Mouse (Mus musculus) spleen, adult 2 months (tissue): Measurements from ENCODE around the gene Tesmin.

ENCODE experiments used
- CTCF ChIP-seq: fragments of 200-500 bp; IDR thresholded peaks from 2 replicates; pipeline ENCODE4 v1.5.1; 2011; ENCODE audit warnings: mild to moderate bottlenecking, inconsistent platforms; ENCODE audit not compliant: insufficient read depth, insufficient read length, insufficient replicate concordance; ENCODE audit errors: extremely low read depth
- POLR2A ChIP-seq: fragments of 200-500 bp; IDR thresholded peaks from 2 replicates; pipeline ENCODE4 v1.6.1; 2011; ENCODE audit warnings: low read depth, low read length, inconsistent platforms

- TF ChIP-seq POLR2A (no peak), CTCF (no peak)
These were observed 63.0 kb downstream of the Tesmin start for GRCm38 (mm10) chr19:3451649-3452048.
